Mouse (Mus musculus) CH12.LX (cell line): ENCODE data around the gene Myo18a. TPM values are rescaled to one million over a fixed set of nuclear protein-coding genes. Genes with fewer than 3 reads are reported as not detected.

Source experiments
- DNase-seq: peaks from one replicate; pipeline ENCODE4 v3.0.0-alpha.2; 2013; ENCODE audit errors: extremely low read depth
- H3K27ac ChIP-seq: 2 replicates; pipeline ENCODE4 v1.5.1; 2012; ENCODE audit warnings: low read depth, mild to moderate bottlenecking, control low read depth, moderate library complexity; ENCODE audit not compliant: insufficient read depth
- H3K27me3 ChIP-seq: replicated peaks from 2 replicates; pipeline ENCODE3; 2012; ENCODE audit warnings: inconsistent platforms
- H3K36me3 ChIP-seq, 2 experiments: replicated peaks in 1 of 2; 2 replicates each; pipeline versions ENCODE3 to v1.6.1; 2012; ENCODE audit warnings: inconsistent platforms in 1 of 2, low read length in 1 of 2, mild to moderate bottlenecking in 1 of 2, mixed read lengths in 1 of 2, moderate library complexity in 1 of 2; ENCODE audit not compliant: control insufficient read depth in 1 of 2, insufficient read depth in 1 of 2
- H3K4me1 ChIP-seq, 2 experiments: 2 replicates each; pipeline ENCODE4 v1.6.1; 2012; ENCODE audit warnings: inconsistent platforms in 1 of 2, moderate library complexity in 1 of 2; ENCODE audit not compliant: insufficient read depth in 2 of 2, control insufficient read depth in 1 of 2
- H3K4me2 ChIP-seq: 2 replicates; pipeline ENCODE4 v1.6.1; 2012; ENCODE audit warnings: low read depth, mild to moderate bottlenecking, control low read depth; ENCODE audit not compliant: poor library complexity, insufficient read depth, severe bottlenecking
- H3K4me3 ChIP-seq, 3 experiments: fragments of 150-350 bp in 1 of 3; sonication (generic) in 1 of 3; replicated peaks in 1 of 3; 2 replicates each; pipeline versions ENCODE3 to v1.5.1; 2011 to 2012; ENCODE audit warnings: low read depth in 2 of 3, low read length in 2 of 3, mild to moderate bottlenecking in 2 of 3, moderate library complexity in 2 of 3, control low read depth in 1 of 3, improper control_type of control experiment in 1 of 3, inconsistent platforms in 1 of 3, mixed read lengths in 1 of 3; ENCODE audit not compliant: poor library complexity in 1 of 3
- H3K79me2 ChIP-seq: replicated peaks from 2 replicates; pipeline ENCODE4 v1.6.1; 2012; ENCODE audit warnings: mild to moderate bottlenecking, moderate library complexity; ENCODE audit not compliant: control insufficient read depth, poor library complexity, insufficient read depth, severe bottlenecking; ENCODE audit errors: extremely low read depth
- H3K9ac ChIP-seq: 2 replicates; pipeline ENCODE4 v1.6.1; 2012; ENCODE audit warnings: low read depth, mild to moderate bottlenecking, control low read depth, moderate library complexity; ENCODE audit not compliant: insufficient read depth
- H3K9me3 ChIP-seq: replicated peaks from 2 replicates; pipeline ENCODE3; 2012; ENCODE audit warnings: low read length, inconsistent platforms, mixed read lengths
- CHD1 ChIP-seq: IDR thresholded peaks from 2 replicates; pipeline ENCODE4 v1.6.1; 2012; ENCODE audit warnings: low read depth, low read length, improper control_type of control experiment, inconsistent platforms
- CHD2 ChIP-seq: IDR thresholded peaks from 2 replicates; pipeline ENCODE4 v1.6.1; 2011; ENCODE audit warnings: low read length, improper control_type of control experiment
- CTCF ChIP-seq, 2 experiments: IDR thresholded peaks in 1 of 2; conservative IDR thresholded peaks in 1 of 2; 2 replicates each; pipeline ENCODE4 v1.5.1; 2011 to 2012; ENCODE audit warnings: low read depth in 2 of 2, low read length in 2 of 2, improper control_type of control experiment in 1 of 2, inconsistent platforms in 1 of 2, mild to moderate bottlenecking in 1 of 2, moderate library complexity in 1 of 2
- E2F4 ChIP-seq: IDR thresholded peaks from 2 replicates; pipeline ENCODE4 v1.6.1; 2011; ENCODE audit warnings: low read depth, low read length, improper control_type of control experiment; ENCODE audit not compliant: insufficient replicate concordance
- ELF1 ChIP-seq: IDR thresholded peaks from 2 replicates; pipeline ENCODE4 v1.6.1; 2014; ENCODE audit warnings: low read depth, mild to moderate bottlenecking, inconsistent platforms, low read length, improper control_type of control experiment
- EP300 ChIP-seq: IDR thresholded peaks from 2 replicates; pipeline ENCODE4 v1.6.1; 2011; ENCODE audit warnings: low read length, improper control_type of control experiment
- ETS1 ChIP-seq: conservative IDR thresholded peaks from 2 replicates; pipeline ENCODE4 v1.6.1; 2012; ENCODE audit warnings: low read depth, mild to moderate bottlenecking, inconsistent platforms, low read length, improper control_type of control experiment, moderate library complexity
- GABPA ChIP-seq: IDR thresholded peaks from 2 replicates; pipeline ENCODE4 v1.6.1; 2012; ENCODE audit warnings: low read depth, low read length, improper control_type of control experiment, inconsistent platforms; ENCODE audit not compliant: insufficient replicate concordance
- HCFC1 ChIP-seq: IDR thresholded peaks from 2 replicates; pipeline ENCODE4 v1.6.1; 2012; ENCODE audit warnings: low read depth, mild to moderate bottlenecking, inconsistent platforms, low read length, improper control_type of control experiment
- IRF4 ChIP-seq: IDR thresholded peaks from 2 replicates; pipeline ENCODE4 v1.6.1; 2014; ENCODE audit warnings: low read depth, mild to moderate bottlenecking, inconsistent platforms, low read length, improper control_type of control experiment
- JUN ChIP-seq: IDR thresholded peaks from 2 replicates; pipeline ENCODE4 v1.6.1; 2011; ENCODE audit warnings: low read depth, mild to moderate bottlenecking, low read length, improper control_type of control experiment, moderate library complexity; ENCODE audit not compliant: insufficient read depth
- JUND ChIP-seq: conservative IDR thresholded peaks from 2 replicates; pipeline ENCODE4 v1.6.1; 2011; ENCODE audit warnings: low read depth, low read length, improper control_type of control experiment
- MAFK ChIP-seq: IDR thresholded peaks from 2 replicates; pipeline ENCODE4 v1.6.1; 2011; ENCODE audit warnings: low read length, improper control_type of control experiment; ENCODE audit not compliant: insufficient replicate concordance
- MAX ChIP-seq: IDR thresholded peaks from 2 replicates; pipeline ENCODE4 v1.6.1; 2011; ENCODE audit warnings: low read length, improper control_type of control experiment
- MAZ ChIP-seq: IDR thresholded peaks from 2 replicates; pipeline ENCODE4 v1.6.1; 2012; ENCODE audit warnings: low read depth, mild to moderate bottlenecking, inconsistent platforms, low read length, improper control_type of control experiment, moderate library complexity
- MEF2A ChIP-seq: IDR thresholded peaks from 2 replicates; pipeline ENCODE4 v1.6.1; 2014; ENCODE audit warnings: low read depth, mild to moderate bottlenecking, inconsistent platforms, low read length, improper control_type of control experiment, borderline replicate concordance
- MXI1 ChIP-seq: IDR thresholded peaks from 2 replicates; pipeline ENCODE4 v1.6.1; 2011; ENCODE audit warnings: mild to moderate bottlenecking, low read depth, low read length, improper control_type of control experiment
- MYC ChIP-seq: IDR thresholded peaks from 2 replicates; pipeline ENCODE4 v1.6.1; 2011; ENCODE audit warnings: low read depth, mild to moderate bottlenecking, improper control_type of control experiment, low read length
- NELFE ChIP-seq: IDR thresholded peaks from 2 replicates; pipeline ENCODE4 v1.6.1; 2011; ENCODE audit warnings: low read depth, low read length, improper control_type of control experiment
- NRF1 ChIP-seq: IDR thresholded peaks from 2 replicates; pipeline ENCODE4 v1.6.1; 2014; ENCODE audit warnings: low read depth, mild to moderate bottlenecking, inconsistent platforms, low read length, improper control_type of control experiment, moderate library complexity
- POLR2A ChIP-seq: IDR thresholded peaks from 2 replicates; pipeline ENCODE4 v1.6.1; 2011; ENCODE audit warnings: low read depth, mild to moderate bottlenecking, improper control_type of control experiment, low read length
- POLR2AphosphoS2 ChIP-seq: IDR thresholded peaks from 2 replicates; pipeline ENCODE4 v1.6.1; 2011; ENCODE audit warnings: low read depth, low read length, improper control_type of control experiment
- RAD21 ChIP-seq: IDR thresholded peaks from 2 replicates; pipeline ENCODE4 v1.6.1; 2011; ENCODE audit warnings: low read depth, mild to moderate bottlenecking, low read length, improper control_type of control experiment, moderate library complexity
- RCOR1 ChIP-seq: conservative IDR thresholded peaks from 2 replicates; pipeline ENCODE4 v1.6.1; 2012; ENCODE audit warnings: low read depth, mild to moderate bottlenecking, inconsistent platforms, low read length, improper control_type of control experiment
- SMC3 ChIP-seq: IDR thresholded peaks from 2 replicates; pipeline ENCODE4 v1.6.1; 2011; ENCODE audit warnings: low read depth, low read length, improper control_type of control experiment
- TCF12 ChIP-seq: IDR thresholded peaks from 2 replicates; pipeline ENCODE4 v1.6.1; 2014; ENCODE audit warnings: low read depth, mild to moderate bottlenecking, inconsistent platforms, low read length, improper control_type of control experiment
- UBTF ChIP-seq: IDR thresholded peaks from 2 replicates; pipeline ENCODE4 v1.6.1; 2012; ENCODE audit warnings: low read depth, mild to moderate bottlenecking, inconsistent platforms, low read length, improper control_type of control experiment, moderate library complexity
- ZC3H11A ChIP-seq: IDR thresholded peaks from 2 replicates; pipeline ENCODE4 v1.6.1; 2012; ENCODE audit warnings: low read depth, mild to moderate bottlenecking, inconsistent platforms, low read length, improper control_type of control experiment
- ZNF384 ChIP-seq: IDR thresholded peaks from 2 replicates; pipeline ENCODE4 v1.6.1; 2012; ENCODE audit warnings: low read depth, low read length, improper control_type of control experiment, inconsistent platforms
- dilution Hi-C: fragments of 300-500 bp; cut with MboI; formaldehyde crosslinking; loops from 2 replicates; pipeline ENCODE4 v1.14.3; 2020; ENCODE audit warnings: low sequenced_read_pairs; ENCODE audit not compliant: extremely low pct_unique_long_range_greater_than_20kb, extremely low pct_ligation_motif_present
- in situ Hi-C: fragments of 300-500 bp; cut with MboI; formaldehyde crosslinking; loops from 3 replicates; pipeline ENCODE4 v1.14.3; 2019; ENCODE audit warnings: low sequenced_read_pairs, low pct_ligation_motif_present, low pct_unique_long_range_greater_than_20kb, mixed read lengths
- polyA plus RNA-seq: library from polyadenylated mRNA; unstranded; fragments of >175 nt; gene quantifications from 2 replicates; pipeline ENCODE4 v1.2.1, GENCODE M21; 2012; ENCODE audit warnings: low read depth; ENCODE audit not compliant: insufficient read length
- total RNA-seq, 2 experiments: library from RNA; depleted of rRNA; stranded (reverse); fragments of 300-350 nt in 1 of 2; fragments of >200 nt in 1 of 2; gene quantifications; 2 replicates each; pipeline ENCODE4 v1.2.3; 2012 to 2014

The Myo18a gene
- total and polyA plus RNA-seq, 3 experiments: 6.3 to 24.8 (median 16.8) TPM

GRCm38 (mm10) chr11:77737289-77737688 is 25.8 kb upstream of the Myo18a start (continued):
- TF ChIP-seq CTCF (conservative IDR thresholded peaks at IDR 0.05 in 1 of 2, IDR thresholded peaks at IDR 0.05 in 1 of 2; ENCODE audit: low read depth in 2 of 2, low read length in 2 of 2): peak; percentile 92 to 95
- no peak for TF ChIP-seq CHD1
- 0 out of 2 replicates have a peak, but pooled peaks have one; percentile 31 for TF ChIP-seq NRF1
- no peak for TF ChIP-seq CHD2
- TF ChIP-seq POLR2A: no peak
- TF ChIP-seq TCF12: no peak
- TF ChIP-seq GABPA: no peak
- no peak for TF ChIP-seq MYC
- TF ChIP-seq UBTF: no peak
- TF ChIP-seq MAFK: no peak
- no peak for TF ChIP-seq MXI1
- peak; percentile 47 for TF ChIP-seq RAD21

GRCm38 (mm10) chr11:77738555-77738954 is 24.5 kb upstream of the Myo18a start:
- in situ Hi-C loops: no loop called here
- no peak for DNase-seq
- dilution Hi-C loops: no loop called here

GRCm38 (mm10) chr11:77743966-77744365 is 19.1 kb upstream of the Myo18a start:
- Histone ChIP-seq H3K9me3 (no peaks in the 10 kb centered on the region), H3K27me3 (no peaks in the 10 kb centered on the region), H3K4me1 (0 out of 4 replicates have a peak, but pooled peaks cover 0 to 3% of the 10 kb centered on the region in 2 experiments), H3K9ac (no peak overlapping the region), H3K79me2 (no peaks in the 10 kb centered on the region), H3K27ac (no peak overlapping the region), H3K4me3 (no peak overlapping the region), H3K4me2 (no peak overlapping the region)
- dilution Hi-C loops (no loop called here), in situ Hi-C loops (loop anchor here (5.0 kb wide), 1 partner anchor 213 kb away; no protein-coding TSS in a partner anchor)
- peak; percentile 52 for DNase-seq
- TF ChIP-seq RAD21 (peak; percentile 57), IRF4 (no peak), JUND (no peak), MAZ (no peak), GABPA (no peak), MXI1 (no peak), NELFE (no peak), HCFC1 (no peak), SMC3 (peak; percentile 81), ZC3H11A (peak; percentile 9; the same call in 1 of the 2 replicates), EP300 (no peak), E2F4 (no peak), JUN (no peak), MAX (no peak), ELF1 (no peak), MYC (no peak), CTCF (conservative IDR thresholded peaks at IDR 0.05 in 1 of 2, IDR thresholded peaks at IDR 0.05 in 1 of 2; ENCODE audit: low read depth in 2 of 2, low read length in 2 of 2) (peak; percentile 32 to 80)
- TF ChIP-seq, all 38 proteins: peak for 4
- H3K36me3 ChIP-seq: no peaks in the 10 kb centered on the region

More at GRCm38 (mm10) chr11:77738555-77738954, 24.5 kb upstream of the Myo18a start:
- Histone ChIP-seq H3K9ac (no peak overlapping the region), H3K4me3 (no peak overlapping the region), H3K9me3 (no peaks in the 10 kb centered on the region), H3K4me1 (peaks cover 4 to 10% of the 10 kb centered on the region in 2 experiments; a peak in 3 of 4 replicates), H3K79me2 (no peaks in the 10 kb centered on the region)
- no peak for TF ChIP-seq RCOR1
- no peak for TF ChIP-seq MXI1
- no peak for TF ChIP-seq POLR2A
- TF ChIP-seq POLR2AphosphoS2: no peak
- TF ChIP-seq ELF1: no peak
- no peak for TF ChIP-seq MYC
- no peak for TF ChIP-seq ZNF384
- no peak for TF ChIP-seq ZC3H11A
- TF ChIP-seq ETS1: no peak
- TF ChIP-seq RAD21: no peak
- TF ChIP-seq MEF2A: no peak
- TF ChIP-seq E2F4: no peak
- TF ChIP-seq IRF4: no peak
- TF ChIP-seq CHD2: no peak
- TF ChIP-seq MAZ: no peak
- TF ChIP-seq, all 38 proteins: peak for 0
- H3K4me2 ChIP-seq: no peak overlapping the region
- no peak overlapping the region for H3K27ac ChIP-seq
- H3K27me3 ChIP-seq: no peaks in the 10 kb centered on the region
- no peaks in the 10 kb centered on the region for H3K36me3 ChIP-seq
